Mouse (Mus musculus) embryo, embryonic 9.5 days (tissue): ENCODE results near the gene Fam136a.
"Not testable (repeated sequence)": the region's sequence is repeated elsewhere in the genome, so short reads cannot be mapped to it uniquely, and the experiment has no call there.

ENCODE experiments used
- DNase-seq: peaks from one replicate; pipeline ENCODE4 v3.0.0-alpha.2; 2017; ENCODE audit errors: extremely low spot score

Gene Fam136a

GRCm38 (mm10) chr6:86365371-86366124 is at the start of gene Fam136a:
TSS of gene Fam136a (plus strand) at chr6:86365646.
- DNase-seq, result peak; percentile 100

GRCm38 (mm10) chr6:86317066-86317465 is 48.4 kb upstream of the Fam136a start:
- DNase-seq, result no peak

- no peak for DNase-seq
These were observed 46.6 kb upstream of the Fam136a start for GRCm38 (mm10) chr6:86318855-86319254.

- no peak for DNase-seq
These were observed 43.3 kb upstream of the Fam136a start for GRCm38 (mm10) chr6:86322031-86322563.

- DNase-seq, result no peak
These were observed 42.5 kb upstream of the Fam136a start for GRCm38 (mm10) chr6:86322991-86323390.

GRCm38 (mm10) chr6:86324400-86324799 is 41.0 kb upstream of the Fam136a start:
- no peak for DNase-seq

- DNase-seq, result no peak
These were observed 39.8 kb upstream of the Fam136a start for GRCm38 (mm10) chr6:86325646-86326045.

- DNase-seq, result no peak
These were observed 38.6 kb upstream of the Fam136a start for GRCm38 (mm10) chr6:86326866-86327265.

- no peak for DNase-seq
These were observed 37.1 kb upstream of the Fam136a start for GRCm38 (mm10) chr6:86328369-86328768.

- DNase-seq, result no peak
These were observed 35.5 kb upstream of the Fam136a start for GRCm38 (mm10) chr6:86329943-86330342.

GRCm38 (mm10) chr6:86335121-86335849 is 30.2 kb upstream of the Fam136a start:
- DNase-seq, result no peak

GRCm38 (mm10) chr6:86335860-86336259 is 29.6 kb upstream of the Fam136a start:
- no peak for DNase-seq

GRCm38 (mm10) chr6:86336340-86336739 is 29.1 kb upstream of the Fam136a start:
- not testable (repeated sequence) for DNase-seq

GRCm38 (mm10) chr6:86343656-86344055 is 21.8 kb upstream of the Fam136a start:
- DNase-seq, result peak; percentile 46

GRCm38 (mm10) chr6:86346063-86346462 is 19.4 kb upstream of the Fam136a start:
- DNase-seq, result no peak

GRCm38 (mm10) chr6:86349257-86349656 is 16.2 kb upstream of the Fam136a start:
- peak; percentile 26 for DNase-seq

- no peak for DNase-seq
These were observed 10.5 kb upstream of the Fam136a start for GRCm38 (mm10) chr6:86354948-86355347.

- DNase-seq, result no peak
These were observed 8.5 kb upstream of the Fam136a start for GRCm38 (mm10) chr6:86356956-86357355.

- no peak for DNase-seq
These were observed 4.8 kb upstream of the Fam136a start for GRCm38 (mm10) chr6:86360691-86361090.

GRCm38 (mm10) chr6:86361373-86361772 is 4.1 kb upstream of the Fam136a start:
- DNase-seq, result no peak

GRCm38 (mm10) chr6:86364442-86365141 is 854 bp upstream of the Fam136a start:
- DNase-seq, result peak; percentile 82
